Mouse (Mus musculus): Measurements from ENCODE around the gene Hmgxb4. TPM values are rescaled to one million over a fixed set of nuclear protein-coding genes. Genes with fewer than 3 reads are reported as not detected.

Gene Hmgxb4
- 10.0 and 10.3 TPM in 2 replicates for polyA plus RNA-seq (2012; rRNA removed)

GRCm38 (mm10) chr8:74993081-74993474 lies at the start of gene Hmgxb4:
Hmgxb4 (plus strand) TSS chr8:74993356.

GRCm38 (mm10) chr8:75033511-75034243 lies 40.5 kb downstream of the Hmgxb4 start, which contains the start of gene Tom1:
Tom1 (plus strand) TSS chr8:75033705.

Other genes starting within 250 kb of the Hmgxb4 start
- 0.07 TPM in 1 of 2 replicates, not detected in the other for gene Isx, start 120.2 kb upstream of the Hmgxb4 start, polyA plus RNA-seq (2012; rRNA removed)
- gene Tom1, start 40.3 kb downstream of the Hmgxb4 start, polyA plus RNA-seq (2012; rRNA removed) = 12.5 and 14.0 TPM in 2 replicates
- gene Hmox1, start 100.3 kb downstream of the Hmgxb4 start, polyA plus RNA-seq (2012; rRNA removed) = 130 and 132 TPM in 2 replicates
- gene Mcm5, start 116.2 kb downstream of the Hmgxb4 start, polyA plus RNA-seq (2012; rRNA removed) = 56.6 and 62.3 TPM in 2 replicates
- gene Rasd2, start 220.6 kb downstream of the Hmgxb4 start, polyA plus RNA-seq (2012; rRNA removed) = 0.11 and 0.19 TPM in 2 replicates

All from liver, embryonic 18 days (tissue).